Mouse (Mus musculus) kidney, adult 2 months (tissue): ENCODE results near the gene Cdc42bpg.

Experiments used
- CTCF ChIP-seq: fragments of 200-500 bp; conservative IDR thresholded peaks from 2 replicates; pipeline ENCODE4 v1.5.1; 2011; ENCODE audit warnings: low read depth, mild to moderate bottlenecking, control low read depth, low read length, moderate library complexity, mixed read lengths; ENCODE audit not compliant: insufficient read depth, insufficient read length
- POLR2A ChIP-seq: fragments of 200-500 bp; IDR thresholded peaks from one replicate; pipeline ENCODE4 v1.6.1; 2011; ENCODE audit warnings: low read depth, low read length, control low read depth

GRCm38 (mm10) chr19:6268670-6269132, 37.6 kb upstream of the Cdc42bpg start:
- TF ChIP-seq CTCF (no peak), POLR2A (no peak)
